Mouse (Mus musculus) forebrain, embryonic 13.5 days (tissue): ENCODE results near the gene Clk2. TPM values are rescaled to one million over a fixed set of nuclear protein-coding genes. Genes with fewer than 3 reads are reported as not detected.
"Not testable (repeated sequence)": the region's sequence is repeated elsewhere in the genome, so short reads cannot be mapped to it uniquely, and the experiment has no call there.

ENCODE experiments used
- ATAC-seq: fragments of 200-750 bp; cut with Nextera tagmentation; 2 replicates; pipeline ENCODE4 v1.8.0; 2017
- H3K27ac ChIP-seq: fragments of 300-500 bp; sonication (generic); 2 replicates; pipeline ENCODE4 v1.5.1; 2015; ENCODE audit warnings: inconsistent platforms, mild to moderate bottlenecking, moderate library complexity
- H3K27me3 ChIP-seq: fragments of 300-500 bp; sonication (generic); 2 replicates; pipeline ENCODE4 v1.6.1; 2015; ENCODE audit warnings: mild to moderate bottlenecking, inconsistent platforms
- H3K36me3 ChIP-seq: fragments of 300-500 bp; sonication (generic); 2 replicates; pipeline ENCODE4 v1.6.1; 2015; ENCODE audit warnings: mild to moderate bottlenecking, inconsistent platforms; ENCODE audit not compliant: poor library complexity, severe bottlenecking
- H3K4me1 ChIP-seq: fragments of 300-500 bp; sonication (generic); 2 replicates; pipeline ENCODE4 v1.6.1; 2015; ENCODE audit warnings: inconsistent platforms
- H3K4me2 ChIP-seq: fragments of 300-500 bp; sonication (generic); 2 replicates; pipeline ENCODE4 v1.6.1; 2015; ENCODE audit warnings: inconsistent platforms, mild to moderate bottlenecking, moderate library complexity
- H3K4me3 ChIP-seq: fragments of 300-500 bp; sonication (generic); 2 replicates; pipeline ENCODE4 v1.5.1; 2015; ENCODE audit warnings: mild to moderate bottlenecking, inconsistent platforms
- H3K9ac ChIP-seq: fragments of 300-500 bp; sonication (generic); 2 replicates; pipeline ENCODE4 v1.6.1; 2015; ENCODE audit warnings: mild to moderate bottlenecking, inconsistent platforms
- H3K9me3 ChIP-seq: fragments of 300-500 bp; sonication (generic); replicated peaks from 2 replicates; pipeline ENCODE4 v1.6.1; 2016; ENCODE audit warnings: inconsistent platforms
- WGBS: fragments of 180-500 bp; shearing (Covaris S2); methylation state at CpG from one replicate; pipeline ENCODE4 v1.1.7; 2015; 5-methylcytosine and 5-hydroxymethylcytosine counted together
- polyA plus RNA-seq: library from polyadenylated mRNA; unstranded; fragments of >200 nt; fragmentation: Nextera tagmentation; extraction: Ambion mirVana; gene quantifications from 2 replicates; pipeline ENCODE4 v1.2.1, GENCODE M21; 2015

Gene Clk2
- polyA plus RNA-seq, 1 experiment from 2014 or later, result 25.0 TPM

- peaks cover 3% of the 10 kb centered on the region; the same call in 1 of the 2 replicates for H3K36me3 ChIP-seq
- peaks cover 12% of the 10 kb centered on the region for H3K4me1 ChIP-seq
- H3K9me3 ChIP-seq, result no peaks in the 10 kb centered on the region
- no peak for ATAC-seq
- H3K27ac ChIP-seq, result no peak overlapping the region
- no peak overlapping the region for H3K9ac ChIP-seq
- no peak overlapping the region for H3K4me2 ChIP-seq
- WGBS, result 84% methylated on average over 10 of the region's 10 CpGs
- H3K4me3 ChIP-seq, result no peak overlapping the region
- peaks cover 17% of the 10 kb centered on the region for H3K27me3 ChIP-seq
These were observed 19.8 kb upstream of the Clk2 start for GRCm38 (mm10) chr3:89144821-89145220.

GRCm38 (mm10) chr3:89145566-89145965 is 19.0 kb upstream of the Clk2 start:
- 17% methylated on average over 8 of the region's 8 CpGs for WGBS
- Histone ChIP-seq H3K4me3 (no peak overlapping the region), H3K9me3 (no peaks in the 10 kb centered on the region)

GRCm38 (mm10) chr3:89147101-89147978 is 17.3 kb upstream of the Clk2 start:
- WGBS, result 24% methylated on average over 26 of the region's 26 CpGs
- H3K9me3 ChIP-seq, result no peaks in the 10 kb centered on the region
- no peak for ATAC-seq
- no peak overlapping the region; the same call in 1 of the 2 replicates for H3K9ac ChIP-seq
- no peak overlapping the region for H3K4me3 ChIP-seq
- H3K36me3 ChIP-seq, result peaks cover 16% of the 10 kb centered on the region
- H3K27me3 ChIP-seq, result peaks cover 18% of the 10 kb centered on the region
- H3K27ac ChIP-seq, result no peak overlapping the region
- peaks cover 12% of the 10 kb centered on the region for H3K4me1 ChIP-seq
- H3K4me2 ChIP-seq, result peak overlapping the region; percentile 15; the same call in 1 of the 2 replicates

More at GRCm38 (mm10) chr3:89145566-89145965, 19.0 kb upstream of the Clk2 start:
- no peak overlapping the region for H3K27ac ChIP-seq
- H3K9ac ChIP-seq, result no peak overlapping the region
- H3K4me1 ChIP-seq, result peaks cover 12% of the 10 kb centered on the region
- peaks cover 3% of the 10 kb centered on the region; the same call in 1 of the 2 replicates for H3K36me3 ChIP-seq
- no peak for ATAC-seq
- H3K4me2 ChIP-seq, result no peak overlapping the region
- peaks cover 18% of the 10 kb centered on the region for H3K27me3 ChIP-seq

- no peaks in the 10 kb centered on the region for H3K9me3 ChIP-seq
- H3K27ac ChIP-seq, result no peak overlapping the region
- peaks cover 20% of the 10 kb centered on the region for H3K36me3 ChIP-seq
- peak overlapping the region; percentile 15; the same call in 1 of the 2 replicates for H3K4me2 ChIP-seq
- 15% methylated on average over 15 of the region's 15 CpGs for WGBS
- ATAC-seq, result no peak
- H3K4me3 ChIP-seq, result no peak overlapping the region
- peaks cover 18% of the 10 kb centered on the region for H3K27me3 ChIP-seq
- no peak overlapping the region for H3K9ac ChIP-seq
- H3K4me1 ChIP-seq, result peaks cover 12% of the 10 kb centered on the region
These were observed 16.6 kb upstream of the Clk2 start for GRCm38 (mm10) chr3:89147979-89148311.

GRCm38 (mm10) chr3:89148567-89148966 is 16.0 kb upstream of the Clk2 start:
- Histone ChIP-seq H3K27ac (no peak overlapping the region), H3K27me3 (peaks cover 18% of the 10 kb centered on the region), H3K9me3 (no peaks in the 10 kb centered on the region), H3K4me2 (no peak overlapping the region), H3K4me1 (peaks cover 12% of the 10 kb centered on the region), H3K36me3 (peaks cover 20% of the 10 kb centered on the region), H3K9ac (no peak overlapping the region), H3K4me3 (no peak overlapping the region)
- 65% methylated on average over 14 of the region's 14 CpGs for WGBS
- ATAC-seq, result no peak

- H3K9me3 ChIP-seq, result no peaks in the 10 kb centered on the region
- peaks cover 8% of the 10 kb centered on the region for H3K4me1 ChIP-seq
- H3K4me2 ChIP-seq, result no peak overlapping the region
- whole genome bisulfite sequencing, result 64% methylated on average over 17 of the region's 17 CpGs
- no peak overlapping the region for H3K4me3 ChIP-seq
- no peak for ATAC-seq
- H3K36me3 ChIP-seq, result peaks cover 20% of the 10 kb centered on the region
- no peak overlapping the region for H3K9ac ChIP-seq
- H3K27ac ChIP-seq, result no peak overlapping the region
- H3K27me3 ChIP-seq, result peaks cover 10% of the 10 kb centered on the region; the same call in 1 of the 2 replicates
These were observed 12.3 kb upstream of the Clk2 start for GRCm38 (mm10) chr3:89152084-89152835.

- Histone ChIP-seq H3K9me3 (no peaks in the 10 kb centered on the region), H3K36me3 (peaks cover 9% of the 10 kb centered on the region; the same call in 1 of the 2 replicates), H3K27me3 (no peaks in the 10 kb centered on the region), H3K9ac (no peak overlapping the region), H3K4me2 (no peak overlapping the region), H3K4me1 (peaks cover 21% of the 10 kb centered on the region), H3K27ac (no peak overlapping the region), H3K4me3 (no peak overlapping the region)
- no peak for ATAC-seq
- WGBS, result 92% methylated on average over 8 of the region's 8 CpGs
These were observed 7.6 kb upstream of the Clk2 start for GRCm38 (mm10) chr3:89156951-89157350.

- H3K27ac ChIP-seq, result no peak overlapping the region
These were observed 5.9 kb upstream of the Clk2 start for GRCm38 (mm10) chr3:89158651-89159050.

GRCm38 (mm10) chr3:89159211-89159610 is 5.4 kb upstream of the Clk2 start:
- 0 out of 2 replicates have a peak, but pooled peaks have one; percentile 14 for ATAC-seq
- Histone ChIP-seq H3K9ac (peak overlapping the region; percentile 82), H3K4me3 (peak overlapping the region; percentile 76), H3K4me1 (peaks cover 27% of the 10 kb centered on the region), H3K4me2 (peak overlapping the region; percentile 95), H3K27ac (no peak overlapping the region), H3K27me3 (no peaks in the 10 kb centered on the region), H3K36me3 (no peaks in the 10 kb centered on the region), H3K9me3 (no peaks in the 10 kb centered on the region)
- under 1% methylated on average over 13 of the region's 13 CpGs for WGBS

More at GRCm38 (mm10) chr3:89158651-89159050, 5.9 kb upstream of the Clk2 start:
- peaks cover 21% of the 10 kb centered on the region for H3K4me1 ChIP-seq
- H3K9me3 ChIP-seq, result no peaks in the 10 kb centered on the region
- ATAC-seq, result no peak
- peak overlapping the region; percentile 76 for H3K4me3 ChIP-seq
- peak overlapping the region; percentile 95 for H3K4me2 ChIP-seq
- no peaks in the 10 kb centered on the region for H3K27me3 ChIP-seq
- 24% methylated on average over 7 of the region's 7 CpGs for WGBS
- peak overlapping the region; percentile 82 for H3K9ac ChIP-seq
- H3K36me3 ChIP-seq, result no peaks in the 10 kb centered on the region

GRCm38 (mm10) chr3:89159616-89160344 is 4.8 kb upstream of the Clk2 start, which contains the start of gene Hcn3:
Hcn3 (minus strand) TSS chr3:89160196.
- no peaks in the 10 kb centered on the region for H3K27me3 ChIP-seq
- under 1% methylated on average over 54 of the region's 66 CpGs for WGBS
- H3K27ac ChIP-seq, result no peak within 1 kb of the TSS
- peak within 1 kb of the TSS; percentile 76 for H3K4me3 ChIP-seq
- H3K36me3 ChIP-seq, result no peaks in the 10 kb centered on the region
- peaks cover 27% of the 10 kb centered on the region for H3K4me1 ChIP-seq
- peak within 1 kb of the TSS; percentile 95 for H3K4me2 ChIP-seq
- H3K9ac ChIP-seq, result peak within 1 kb of the TSS; percentile 82
- peak; percentile 83 for ATAC-seq
- no peaks in the 10 kb centered on the region for H3K9me3 ChIP-seq

- not testable (repeated sequence) for H3K27me3 ChIP-seq, H3K9me3 ChIP-seq, H3K27ac ChIP-seq, H3K9ac ChIP-seq, H3K4me2 ChIP-seq, H3K36me3 ChIP-seq, H3K4me3 ChIP-seq, ATAC-seq
- H3K4me1 ChIP-seq, result peaks cover 39% of the 10 kb centered on the region
These were observed 3.4 kb upstream of the Clk2 start for GRCm38 (mm10) chr3:89161207-89161606.
